Comparison of ENCODE assay signal across 30 mouse cellular contexts in genomic region chr10:118302133-118302532, GRCm38 (mm10). TPM values are rescaled to one million over a fixed set of nuclear protein-coding genes. Genes with fewer than 3 reads are reported as not detected.
A peak's percentile ranks its signal among the peaks of the same experiment; 100 is the strongest.
DNase-seq lines count a peak whose midpoint lies in the region; ATAC-seq lines count a peak whose summit lies in the region.
"Not testable (repeated sequence)": the region's sequence is repeated elsewhere in the genome, so short reads cannot be mapped to it uniquely, and the experiment has no call there.
"Had no signal": no experiment of that assay in that cellular context is flagged by ENCODE, and none has a peak within 500 bp of the region (broad histone marks: within the 10 kb centered on the region; RNA-seq: fewer than 3 reads in every experiment).

No protein-coding gene starts in this region.

- WGBS in forebrain, embryonic 11.5 days: 44% methylated on average over 2 of the region's 2 CpGs
- WGBS in limb, embryonic 10.5 days: 46% methylated on average over 2 of the region's 2 CpGs
- WGBS in lung, embryonic 16.5 days: 37% methylated on average over 2 of the region's 2 CpGs

- not testable (repeated sequence) for H3K36me3 ChIP-seq in forebrain, embryonic 11.5 days (ENCODE audit: control insufficient read depth, insufficient read depth, low read length); limb, embryonic 10.5 days; lung, embryonic 16.5 days (ENCODE audit: control insufficient read depth, insufficient read depth, low read length)

- not testable (repeated sequence) for H3K9ac ChIP-seq in forebrain, embryonic 11.5 days (ENCODE audit: low read length); lung, embryonic 16.5 days (ENCODE audit: low read length)

- DNase-seq in forebrain, embryonic 11.5 days (ENCODE audit: low spot score): not testable (repeated sequence)
- peak; percentile 39 for DNase-seq in heart, adult 11 months
- peak; percentile 32 for DNase-seq in limb, embryonic 10.5 days (ENCODE audit: low spot score)

- H3K4me1 ChIP-seq in forebrain, embryonic 11.5 days (replicated peaks; ENCODE audit: control insufficient read depth, insufficient read depth, low read length); limb, embryonic 10.5 days; lung, embryonic 16.5 days (replicated peaks; ENCODE audit: control insufficient read depth, insufficient read depth, low read length): not testable (repeated sequence)

- H3K27me3 ChIP-seq in forebrain, embryonic 11.5 days (ENCODE audit: control insufficient read depth, insufficient read depth, low read length); limb, embryonic 10.5 days (ENCODE audit: low read depth, poor library complexity, severe bottlenecking); lung, embryonic 16.5 days (ENCODE audit: control insufficient read depth, insufficient read depth, low read depth, low read length): not testable (repeated sequence)

- not testable (repeated sequence) for H3K9me3 ChIP-seq in forebrain, embryonic 11.5 days (ENCODE audit: control insufficient read depth, low read length); limb, embryonic 10.5 days (replicated peaks); lung, embryonic 16.5 days (ENCODE audit: control insufficient read depth, low read length)

- ATAC-seq in CD4-positive, CD25-positive, alpha-beta regulatory T cell, adult 4 months: peak; percentile 45
- ATAC-seq in common myeloid progenitor, adult 5-6 weeks (replicated peaks; ENCODE audit: low read depth, poor library complexity, severe bottlenecking): peak; percentile 88
- ATAC-seq in forebrain, embryonic 11.5 days (replicated peaks; ENCODE audit: low FRiP score): 0 out of 2 replicates have a peak, but pooled peaks have one; percentile 42
- ATAC-seq in lung, embryonic 16.5 days (ENCODE audit: low read depth): peak; percentile 36; the same call in 1 of the 2 replicates
- peak; percentile 73; the same call in 1 of the 2 replicates for ATAC-seq in megakaryocyte-erythroid progenitor cell, adult 5-6 weeks (replicated peaks; ENCODE audit: low FRiP score, low TSS enrichment, poor library complexity, severe bottlenecking)

- not testable (repeated sequence) for H3K4me3 ChIP-seq in forebrain, embryonic 11.5 days (ENCODE audit: low read depth, low read length); limb, embryonic 10.5 days; lung, embryonic 16.5 days (ENCODE audit: low read length)

- not testable (repeated sequence) for H3K27ac ChIP-seq in forebrain, embryonic 11.5 days (ENCODE audit: low read depth, low read length); limb, embryonic 10.5 days; lung, embryonic 16.5 days (ENCODE audit: low read length)

- not testable (repeated sequence) for H3K4me2 ChIP-seq in forebrain, embryonic 11.5 days (ENCODE audit: low read depth, low read length, severe bottlenecking); lung, embryonic 16.5 days (ENCODE audit: low read depth, low read length)

RNA-seq across cellular contexts. Expression of gene Iltifb, which starts 7.3 kb away (rescaled TPM):
- polyA plus RNA-seq in CD4-positive, CD25-positive, alpha-beta regulatory T cell, adult 4 months (2017; shearing (Covaris generic)): not detected
- total RNA-seq in common myeloid progenitor, adult 5-6 weeks (2017): not detected in 2 replicates
- polyA plus RNA-seq in forebrain, embryonic 11.5 days (2014; fragmentation: Nextera tagmentation; extraction: Ambion mirVana): not detected in 2 replicates
- polyA plus RNA-seq in limb, embryonic 10.5 days (2016; fragmentation: Nextera tagmentation; extraction: Ambion mirVana): not detected in 2 replicates
- polyA plus RNA-seq in lung, embryonic 16.5 days (2015; fragmentation: Nextera tagmentation; extraction: Ambion mirVana): not detected in 2 replicates
- not detected in 2 replicates for total RNA-seq in megakaryocyte-erythroid progenitor cell, adult 5-6 weeks (2014; fragmentation: Nextera tagmentation)
- total RNA-seq in megakaryocyte-erythroid progenitor cell, adult 5-6 weeks (2017): not detected in 2 replicates
- total RNA-seq: adrenal gland, adult 8-10 months; adrenal gland, postnatal 25 days; ES-E14; gastrocnemius, adult 8-10 months; gastrocnemius, postnatal 25 days; heart, adult 8-10 months; heart, postnatal 25 days had no signal
- polyA plus RNA-seq: brain, embryonic 14.5 days; C2C12; embryonic facial prominence, embryonic 11.5 days; embryonic facial prominence, embryonic 14.5 days; forebrain, embryonic 10.5 days; forebrain, embryonic 15.5 days; gonadal fat pad, adult 2 months; heart, embryonic 11.5 days; heart, embryonic 14.5 days; heart, postnatal 0 days; hindbrain, embryonic 10.5 days; hindbrain, embryonic 13.5 days; inflammation-experienced regulatory T-cells, adult 6 months; intestine, embryonic 16.5 days had no signal

RNA-seq across cellular contexts. Expression of gene Gm9040, which starts 24.6 kb away (rescaled TPM):
- not detected for polyA plus RNA-seq in CD4-positive, CD25-positive, alpha-beta regulatory T cell, adult 4 months (2017; shearing (Covaris generic))
- total RNA-seq in common myeloid progenitor, adult 5-6 weeks (2017): 0.10 TPM in 1 of 2 replicates, not detected in the other
- polyA plus RNA-seq in forebrain, embryonic 11.5 days (2014; fragmentation: Nextera tagmentation; extraction: Ambion mirVana): not detected in 2 replicates
- not detected in 2 replicates for polyA plus RNA-seq in limb, embryonic 10.5 days (2016; fragmentation: Nextera tagmentation; extraction: Ambion mirVana)
- polyA plus RNA-seq in lung, embryonic 16.5 days (2015; fragmentation: Nextera tagmentation; extraction: Ambion mirVana): not detected in 2 replicates
- total RNA-seq in megakaryocyte-erythroid progenitor cell, adult 5-6 weeks (2014; fragmentation: Nextera tagmentation): not detected in 2 replicates
- not detected in 2 replicates for total RNA-seq in megakaryocyte-erythroid progenitor cell, adult 5-6 weeks (2017)
- total RNA-seq: adrenal gland, adult 8-10 months; adrenal gland, postnatal 25 days; gastrocnemius, adult 8-10 months; gastrocnemius, postnatal 25 days; heart, adult 8-10 months; heart, postnatal 25 days had no signal
- polyA plus RNA-seq: activated CD4-positive, CD25-positive, alpha-beta regulatory T cell, adult 4 months; brain, embryonic 14.5 days; C2C12; embryonic facial prominence, embryonic 11.5 days; embryonic facial prominence, embryonic 14.5 days; forebrain, embryonic 10.5 days; forebrain, embryonic 15.5 days; gonadal fat pad, adult 2 months; heart, embryonic 11.5 days; heart, embryonic 14.5 days; heart, postnatal 0 days; hindbrain, embryonic 10.5 days; hindbrain, embryonic 16.5 days; inflammation-experienced regulatory T-cells, adult 6 months; intestine, embryonic 16.5 days had no signal

RNA-seq across cellular contexts. Expression of gene Gm9044, which starts 30.1 kb away (rescaled TPM):
- not detected for polyA plus RNA-seq in CD4-positive, CD25-positive, alpha-beta regulatory T cell, adult 4 months (2017; shearing (Covaris generic))
- total RNA-seq in common myeloid progenitor, adult 5-6 weeks (2017): 0.10 TPM in 1 of 2 replicates, not detected in the other
- not detected in 2 replicates for polyA plus RNA-seq in forebrain, embryonic 11.5 days (2014; fragmentation: Nextera tagmentation; extraction: Ambion mirVana)
- polyA plus RNA-seq in limb, embryonic 10.5 days (2016; fragmentation: Nextera tagmentation; extraction: Ambion mirVana): not detected in 2 replicates
- not detected in 2 replicates for polyA plus RNA-seq in lung, embryonic 16.5 days (2015; fragmentation: Nextera tagmentation; extraction: Ambion mirVana)
- not detected in 2 replicates for total RNA-seq in megakaryocyte-erythroid progenitor cell, adult 5-6 weeks (2014; fragmentation: Nextera tagmentation)
- not detected in 2 replicates for total RNA-seq in megakaryocyte-erythroid progenitor cell, adult 5-6 weeks (2017)
- total RNA-seq: adrenal gland, adult 8-10 months; adrenal gland, postnatal 25 days; gastrocnemius, adult 8-10 months; gastrocnemius, postnatal 25 days; heart, adult 8-10 months; heart, postnatal 25 days had no signal
- polyA plus RNA-seq: activated CD4-positive, CD25-positive, alpha-beta regulatory T cell, adult 4 months; brain, embryonic 14.5 days; C2C12; embryonic facial prominence, embryonic 11.5 days; embryonic facial prominence, embryonic 14.5 days; forebrain, embryonic 10.5 days; forebrain, embryonic 15.5 days; gonadal fat pad, adult 2 months; heart, embryonic 11.5 days; heart, embryonic 14.5 days; heart, postnatal 0 days; hindbrain, embryonic 10.5 days; hindbrain, embryonic 16.5 days; inflammation-experienced regulatory T-cells, adult 6 months; intestine, embryonic 16.5 days had no signal

RNA-seq across cellular contexts. Expression of gene Gm9045, which starts 35.5 kb away (rescaled TPM):
- under 1 TPM in 1 of 2 experiments, not detected in 1; 0.13 TPM for polyA plus RNA-seq in CD4-positive, CD25-positive, alpha-beta regulatory T cell, adult 4 months (2017; shearing (Covaris generic))
- total RNA-seq in common myeloid progenitor, adult 5-6 weeks (2017): 0.27 TPM in 1 of 2 replicates, not detected in the other
- polyA plus RNA-seq in forebrain, embryonic 11.5 days (2014; fragmentation: Nextera tagmentation; extraction: Ambion mirVana): not detected in 2 replicates
- polyA plus RNA-seq in limb, embryonic 10.5 days (2016; fragmentation: Nextera tagmentation; extraction: Ambion mirVana): not detected in 2 replicates
- 0.06 TPM in 1 of 2 replicates, not detected in the other for polyA plus RNA-seq in lung, embryonic 16.5 days (2015; fragmentation: Nextera tagmentation; extraction: Ambion mirVana)
- total RNA-seq in megakaryocyte-erythroid progenitor cell, adult 5-6 weeks (2014; fragmentation: Nextera tagmentation): 0.09 TPM in 1 of 2 replicates, not detected in the other
- total RNA-seq in megakaryocyte-erythroid progenitor cell, adult 5-6 weeks (2017): 0.08 TPM in 1 of 2 replicates, not detected in the other
- total RNA-seq: adrenal gland, postnatal 25 days; gastrocnemius, adult 8-10 months; gastrocnemius, postnatal 25 days; heart, adult 8-10 months; heart, postnatal 25 days had no signal
- polyA plus RNA-seq: activated CD4-positive, CD25-positive, alpha-beta regulatory T cell, adult 4 months; brain, embryonic 14.5 days; embryonic facial prominence, embryonic 11.5 days; forebrain, embryonic 15.5 days; gonadal fat pad, adult 2 months; heart, embryonic 11.5 days; heart, embryonic 14.5 days; hindbrain, embryonic 13.5 days; inflammation-experienced regulatory T-cells, adult 6 months had no signal

RNA-seq across cellular contexts. Expression of gene Gm9046, which starts 40.9 kb away (rescaled TPM):
- under 1 TPM in 1 of 2 experiments, not detected in 1; 0.42 TPM for polyA plus RNA-seq in CD4-positive, CD25-positive, alpha-beta regulatory T cell, adult 4 months (2017; shearing (Covaris generic))
- not detected in 2 replicates for total RNA-seq in common myeloid progenitor, adult 5-6 weeks (2017)
- not detected in 2 replicates for polyA plus RNA-seq in forebrain, embryonic 11.5 days (2014; fragmentation: Nextera tagmentation; extraction: Ambion mirVana)
- polyA plus RNA-seq in limb, embryonic 10.5 days (2016; fragmentation: Nextera tagmentation; extraction: Ambion mirVana): not detected in 2 replicates
- polyA plus RNA-seq in lung, embryonic 16.5 days (2015; fragmentation: Nextera tagmentation; extraction: Ambion mirVana): not detected in 2 replicates
- not detected in 2 replicates for total RNA-seq in megakaryocyte-erythroid progenitor cell, adult 5-6 weeks (2014; fragmentation: Nextera tagmentation)
- total RNA-seq in megakaryocyte-erythroid progenitor cell, adult 5-6 weeks (2017): not detected in 2 replicates
- total RNA-seq: adrenal gland, adult 8-10 months; adrenal gland, postnatal 25 days; ES-E14; gastrocnemius, adult 8-10 months; gastrocnemius, postnatal 25 days; heart, adult 8-10 months; heart, postnatal 25 days had no signal
- polyA plus RNA-seq: activated CD4-positive, CD25-positive, alpha-beta regulatory T cell, adult 4 months; brain, embryonic 14.5 days; C2C12; embryonic facial prominence, embryonic 11.5 days; embryonic facial prominence, embryonic 14.5 days; forebrain, embryonic 10.5 days; forebrain, embryonic 15.5 days; gonadal fat pad, adult 2 months; heart, embryonic 11.5 days; heart, embryonic 14.5 days; heart, postnatal 0 days; hindbrain, embryonic 10.5 days; hindbrain, embryonic 13.5 days; hindbrain, embryonic 16.5 days; inflammation-experienced regulatory T-cells, adult 6 months; intestine, embryonic 16.5 days had no signal

Comparison
In these comparisons a context has a peak if more than half of its experiments do, and no peak if none do; other contexts are left out.
1. ATAC-seq: peak in every context shown above with its lines; median percentile 88 in common myeloid progenitor, adult 5-6 weeks; 73 in megakaryocyte-erythroid progenitor cell, adult 5-6 weeks; 45 in CD4-positive, CD25-positive, alpha-beta regulatory T cell, adult 4 months; 42 in forebrain, embryonic 11.5 days; 36 in lung, embryonic 16.5 days.